Mouse (Mus musculus): ENCODE measurements around the gene Ak5.

Gene Ak5

GRCm38 (mm10) chr3:152561708-152562107 is 106.5 kb downstream of the Ak5 start:
- no peak for DNase-seq

GRCm38 (mm10) chr3:152559295-152559694 is 108.9 kb downstream of the Ak5 start:
- DNase-seq, result no peak

GRCm38 (mm10) chr3:152558106-152558505 is 110.1 kb downstream of the Ak5 start:
- no peak for DNase-seq

- DNase-seq, result no peak
Measured at GRCm38 (mm10) chr3:152557659-152558058, 110.5 kb downstream of the Ak5 start.

GRCm38 (mm10) chr3:152556919-152557318 is 111.2 kb downstream of the Ak5 start:
- DNase-seq, result no peak

GRCm38 (mm10) chr3:152556435-152556834 is 111.7 kb downstream of the Ak5 start:
- DNase-seq, result no peak

GRCm38 (mm10) chr3:152555216-152555615 is 112.9 kb downstream of the Ak5 start:
- DNase-seq, result no peak

GRCm38 (mm10) chr3:152554366-152554765 is 113.8 kb downstream of the Ak5 start:
- DNase-seq, result no peak

GRCm38 (mm10) chr3:152552641-152553040 is 115.5 kb downstream of the Ak5 start:
- no peak for DNase-seq

- DNase-seq, result no peak
Measured at GRCm38 (mm10) chr3:152550528-152551115, 117.5 kb downstream of the Ak5 start.

- DNase-seq, result no peak
Measured at GRCm38 (mm10) chr3:152550031-152550430, 118.1 kb downstream of the Ak5 start.

- DNase-seq, result no peak
Measured at GRCm38 (mm10) chr3:152544921-152545320, 123.2 kb downstream of the Ak5 start.

- no peak for DNase-seq
Measured at GRCm38 (mm10) chr3:152542298-152542697, 125.9 kb downstream of the Ak5 start.

- DNase-seq, result no peak
Measured at GRCm38 (mm10) chr3:152530344-152530743, 137.8 kb downstream of the Ak5 start.

- no peak for DNase-seq
Measured at GRCm38 (mm10) chr3:152529058-152529972, 138.8 kb downstream of the Ak5 start.

GRCm38 (mm10) chr3:152526721-152527120 is 141.4 kb downstream of the Ak5 start:
- no peak for DNase-seq

GRCm38 (mm10) chr3:152523315-152523638 is 144.9 kb downstream of the Ak5 start:
- DNase-seq, result no peak

- DNase-seq, result no peak
Measured at GRCm38 (mm10) chr3:152522634-152523314, 145.4 kb downstream of the Ak5 start.

GRCm38 (mm10) chr3:152521054-152521453 is 147.1 kb downstream of the Ak5 start:
- DNase-seq, result no peak

- DNase-seq, result no peak
Measured at GRCm38 (mm10) chr3:152520074-152520473, 148.1 kb downstream of the Ak5 start.

GRCm38 (mm10) chr3:152519556-152519955 is 148.6 kb downstream of the Ak5 start:
- no peak for DNase-seq

GRCm38 (mm10) chr3:152516569-152516968 is 151.6 kb downstream of the Ak5 start:
- no peak for DNase-seq

GRCm38 (mm10) chr3:152515959-152516358 is 152.2 kb downstream of the Ak5 start:
- DNase-seq, result no peak

GRCm38 (mm10) chr3:152512517-152512916 is 155.6 kb downstream of the Ak5 start:
- no peak for DNase-seq

All from cerebellum, postnatal 36 days (tissue).